In genomic region chr7:16906889-16907559, GRCm38 (mm10) we compare ENCODE assay signal across 17 mouse cellular contexts. TPM values are rescaled to one million over a fixed set of nuclear protein-coding genes. Genes with fewer than 3 reads are reported as not detected.
A peak's percentile ranks its signal among the peaks of the same experiment; 100 is the strongest.
DNase-seq lines count a peak whose midpoint lies in the region; ATAC-seq and TF ChIP-seq lines count a peak whose summit lies in the region.
"Had no signal": no experiment of that assay in that cellular context is flagged by ENCODE, and none has a peak within 500 bp of the region (broad histone marks: within the 10 kb centered on the region; RNA-seq: fewer than 3 reads in every experiment).

No protein-coding gene starts in this region.

- H3K9me3 ChIP-seq in kidney, embryonic 16.5 days (ENCODE audit: low read length) = no peaks in the 10 kb centered on the region
- H3K9me3 ChIP-seq in E14TG2a.4 (ENCODE audit: low read length) = no peaks in the 10 kb centered on the region
- H3K9me3 ChIP-seq in limb, embryonic 10.5 days (replicated peaks) = no peaks in the 10 kb centered on the region
- H3K9me3 ChIP-seq: embryonic facial prominence, embryonic 12.5 days; forebrain, embryonic 15.5 days; kidney, embryonic 15.5 days; midbrain, embryonic 13.5 days had no signal

- no peaks in the 10 kb centered on the region for H3K27me3 ChIP-seq in kidney, embryonic 16.5 days (ENCODE audit: insufficient read depth, low read length)
- H3K27me3 ChIP-seq in E14TG2a.4 (ENCODE audit: insufficient read depth, low read length) = peaks cover 47% of the 10 kb centered on the region
- 0 out of 2 replicates have a peak, but pooled peaks cover 5% of the 10 kb centered on the region for H3K27me3 ChIP-seq in limb, embryonic 10.5 days (ENCODE audit: low read depth, poor library complexity, severe bottlenecking)
- H3K27me3 ChIP-seq: embryonic facial prominence, embryonic 12.5 days; forebrain, embryonic 15.5 days; kidney, embryonic 15.5 days; Patski had no signal

- H3K4me1 ChIP-seq in kidney, embryonic 16.5 days (ENCODE audit: insufficient read depth, low read length) = peaks cover 51% of the 10 kb centered on the region
- peaks cover 62% of the 10 kb centered on the region for H3K4me1 ChIP-seq in E14TG2a.4 (replicated peaks; ENCODE audit: low read depth, low read length)
- H3K4me1 ChIP-seq in limb, embryonic 10.5 days = peaks cover 55% of the 10 kb centered on the region
- H3K4me1 ChIP-seq: forebrain, embryonic 15.5 days had no signal

- no peak overlapping the region; the same call in 1 of the 2 replicates for H3K4me2 ChIP-seq in kidney, embryonic 16.5 days (replicated peaks; ENCODE audit: low read depth, low read length)
- H3K4me2 ChIP-seq: embryonic facial prominence, embryonic 12.5 days; forebrain, embryonic 15.5 days; midbrain, embryonic 13.5 days had no signal

- no peak for TF ChIP-seq CTCF in E14TG2a.4 (conservative IDR thresholded peaks at IDR 0.05; ENCODE audit: low read length)

- no peak overlapping the region for H3K4me3 ChIP-seq in kidney, embryonic 16.5 days (ENCODE audit: low read length)
- peak overlapping the region; percentile 67 for H3K4me3 ChIP-seq in E14TG2a.4 (replicated peaks; ENCODE audit: low read length)
- no peak overlapping the region for H3K4me3 ChIP-seq in limb, embryonic 10.5 days
- H3K4me3 ChIP-seq: embryonic facial prominence, embryonic 12.5 days; forebrain, embryonic 15.5 days; kidney, embryonic 15.5 days; midbrain, embryonic 13.5 days had no signal

- 92% methylated on average over 41 of the region's 41 CpGs for WGBS in kidney, embryonic 16.5 days
- WGBS in limb, embryonic 10.5 days = 93% methylated on average over 41 of the region's 41 CpGs

- no peaks in the 10 kb centered on the region for H3K36me3 ChIP-seq in kidney, embryonic 16.5 days (ENCODE audit: insufficient read depth, low read length)
- no peaks in the 10 kb centered on the region for H3K36me3 ChIP-seq in E14TG2a.4 (ENCODE audit: insufficient read depth, low read length)
- H3K36me3 ChIP-seq in limb, embryonic 10.5 days = no peaks in the 10 kb centered on the region
- H3K36me3 ChIP-seq: embryonic facial prominence, embryonic 12.5 days; forebrain, embryonic 15.5 days; kidney, embryonic 15.5 days; midbrain, embryonic 13.5 days had no signal

- H3K27ac ChIP-seq in kidney, embryonic 16.5 days (ENCODE audit: low read length) = no peak overlapping the region
- peak overlapping the region; percentile 27; the same call in 1 of the 2 replicates for H3K27ac ChIP-seq in limb, embryonic 10.5 days
- H3K27ac ChIP-seq: forebrain, embryonic 15.5 days; liver, embryonic 14.5 days; midbrain, embryonic 13.5 days had no signal

- no peak for ATAC-seq in kidney, embryonic 16.5 days (ENCODE audit: low FRiP score, low TSS enrichment)
- ATAC-seq in megakaryocyte progenitor cell, adult 5-6 weeks (replicated peaks; ENCODE audit: poor library complexity) = no peak
- ATAC-seq: forebrain, embryonic 15.5 days; Patski had no signal

- H3K9ac ChIP-seq in kidney, embryonic 16.5 days (replicated peaks; ENCODE audit: low read length) = 0 out of 2 replicates have a peak overlapping the region, but pooled peaks have one; percentile 13
- H3K9ac ChIP-seq: embryonic facial prominence, embryonic 12.5 days; forebrain, embryonic 15.5 days; kidney, embryonic 15.5 days; liver, embryonic 14.5 days had no signal

- peak; percentile 9 for DNase-seq in gastrocnemius, postnatal 25 days
- no peak for DNase-seq in gastrocnemius, postnatal 36 days
- DNase-seq in kidney, postnatal 25 days = no peak
- DNase-seq in limb, embryonic 10.5 days (ENCODE audit: low spot score) = no peak
- no peak for DNase-seq in left cerebral cortex, adult 9 months (ENCODE audit: low spot score in 2 of 2)
- DNase-seq: adrenal gland, postnatal 36 days; cerebellum, adult 9-11 months; right cerebral cortex, postnatal 4 days had no signal

- intact Hi-C loops in gastrocnemius, postnatal 36 days (cut with DNase I) = no loop called here

RNA-seq across cellular contexts. Expression of gene Ptgir, which starts 0.7 kb away (rescaled TPM):
- total RNA-seq in gastrocnemius, postnatal 25 days (2021) = 1 to 10 TPM in 1 of 2 experiments, under 1 TPM in 1; 0.97 to 1.3 TPM
- total RNA-seq in gastrocnemius, postnatal 36 days (2021) = 1 to 10 TPM; 1.1 to 1.2 TPM
- 1.9 and 2.6 TPM in 2 replicates for polyA plus RNA-seq in kidney, embryonic 16.5 days (2015; fragmentation: Nextera tagmentation; extraction: Ambion mirVana)
- polyA plus RNA-seq in limb, embryonic 10.5 days (2016; fragmentation: Nextera tagmentation; extraction: Ambion mirVana) = 0.18 and 0.43 TPM in 2 replicates
- 2.1 and 2.6 TPM in 2 replicates for total RNA-seq in megakaryocyte progenitor cell, adult 5-6 weeks (2015)
- total RNA-seq in megakaryocyte progenitor cell, adult 5-6 weeks (2017) = 1.8 and 4.0 TPM in 2 replicates
- polyA plus RNA-seq: Patski had no signal

RNA-seq across cellular contexts. Expression of gene Gng8, which starts 15.4 kb away (rescaled TPM):
- not detected for total RNA-seq in gastrocnemius, postnatal 25 days (2021)
- under 1 TPM in 1 of 2 experiments, not detected in 1; 0.54 TPM for total RNA-seq in gastrocnemius, postnatal 36 days (2021)
- 7.7 and 10.5 TPM in 2 replicates for polyA plus RNA-seq in kidney, embryonic 16.5 days (2015; fragmentation: Nextera tagmentation; extraction: Ambion mirVana)
- polyA plus RNA-seq in limb, embryonic 10.5 days (2016; fragmentation: Nextera tagmentation; extraction: Ambion mirVana) = 15.4 and 18.5 TPM in 2 replicates
- total RNA-seq in megakaryocyte progenitor cell, adult 5-6 weeks (2015) = not detected in 2 replicates
- not detected in 2 replicates for total RNA-seq in megakaryocyte progenitor cell, adult 5-6 weeks (2017)

RNA-seq across cellular contexts. Expression of gene Calm3, which starts 16.9 kb away (rescaled TPM):
- total RNA-seq in gastrocnemius, postnatal 25 days (2021) = 100 to 1,000 TPM; 257 to 291 TPM
- 100 to 1,000 TPM; 297 to 327 TPM for total RNA-seq in gastrocnemius, postnatal 36 days (2021)
- polyA plus RNA-seq in kidney, embryonic 16.5 days (2015; fragmentation: Nextera tagmentation; extraction: Ambion mirVana) = 145 and 154 TPM in 2 replicates
- 127 and 134 TPM in 2 replicates for polyA plus RNA-seq in limb, embryonic 10.5 days (2016; fragmentation: Nextera tagmentation; extraction: Ambion mirVana)
- 125 and 150 TPM in 2 replicates for total RNA-seq in megakaryocyte progenitor cell, adult 5-6 weeks (2015)
- total RNA-seq in megakaryocyte progenitor cell, adult 5-6 weeks (2017) = 419 and 440 TPM in 2 replicates

RNA-seq across cellular contexts. Expression of gene Dact3, which starts 31.9 kb away (rescaled TPM):
- total RNA-seq in gastrocnemius, postnatal 25 days (2021) = 1 to 10 TPM; 1.9 to 2.3 TPM
- total RNA-seq in gastrocnemius, postnatal 36 days (2021) = 1 to 10 TPM; 2.0 TPM
- 2.0 and 2.1 TPM in 2 replicates for polyA plus RNA-seq in kidney, embryonic 16.5 days (2015; fragmentation: Nextera tagmentation; extraction: Ambion mirVana)
- 7.0 and 8.2 TPM in 2 replicates for polyA plus RNA-seq in limb, embryonic 10.5 days (2016; fragmentation: Nextera tagmentation; extraction: Ambion mirVana)
- not detected in 2 replicates for total RNA-seq in megakaryocyte progenitor cell, adult 5-6 weeks (2015)
- 0.04 and 0.17 TPM in 2 replicates for total RNA-seq in megakaryocyte progenitor cell, adult 5-6 weeks (2017)

RNA-seq across cellular contexts. Expression of gene Pnmal2, which starts 37.5 kb away (rescaled TPM):
- total RNA-seq in gastrocnemius, postnatal 25 days (2021) = 1 to 10 TPM; 2.3 to 3.3 TPM
- total RNA-seq in gastrocnemius, postnatal 36 days (2021) = 1 to 10 TPM; 1.5 to 2.2 TPM
- 7.4 and 7.5 TPM in 2 replicates for polyA plus RNA-seq in kidney, embryonic 16.5 days (2015; fragmentation: Nextera tagmentation; extraction: Ambion mirVana)
- 2.6 and 5.7 TPM in 2 replicates for polyA plus RNA-seq in limb, embryonic 10.5 days (2016; fragmentation: Nextera tagmentation; extraction: Ambion mirVana)
- total RNA-seq in megakaryocyte progenitor cell, adult 5-6 weeks (2015) = not detected in 2 replicates
- 0.20 TPM in 1 of 2 replicates, not detected in the other for total RNA-seq in megakaryocyte progenitor cell, adult 5-6 weeks (2017)
